Mouse (Mus musculus): ENCODE data around the gene Lrrc14b.

The Lrrc14b gene

GRCm38 (mm10) chr13:74363859-74364235 is at the start of gene Lrrc14b:
Gene Lrrc14b (minus strand): TSS chr13:74364005.
- no peak for DNase-seq (ENCODE audit: low spot score in 2 of 2)

DNA sequence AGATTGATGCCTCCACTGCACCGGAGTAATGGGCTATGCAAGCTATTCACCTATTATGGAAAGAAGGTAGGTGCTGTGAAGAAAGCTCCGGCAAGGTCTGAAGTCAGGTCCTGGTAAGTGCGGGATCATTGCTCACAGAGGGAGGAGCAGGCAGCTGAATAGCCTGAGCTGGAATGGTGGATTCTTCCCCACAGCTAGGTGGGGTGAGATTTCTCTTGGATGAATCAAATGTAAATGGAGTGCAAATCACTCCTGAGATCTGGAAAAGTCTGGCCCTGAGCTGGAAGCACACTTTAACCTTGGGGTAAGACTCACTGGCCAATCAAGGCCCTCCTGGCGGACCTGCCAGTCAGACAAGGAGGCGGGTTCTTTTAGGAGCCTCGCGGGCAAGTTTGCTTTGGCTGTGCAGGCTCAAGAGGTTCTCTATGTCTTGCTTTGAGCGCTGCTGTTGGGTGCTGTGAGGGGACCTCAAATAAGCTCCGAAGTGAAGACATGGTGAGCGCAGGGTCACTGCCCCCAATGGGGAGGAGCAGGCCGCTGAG is 35.6 kb upstream of the Lrrc14b start, which contains the start of gene Ftl1-ps1:
Ftl1-ps1 (plus strand) TSS at position 397 of the 542 bp plus-strand sequence.
- DNase-seq (ENCODE audit: low spot score in 2 of 2): no peak

- no peak for DNase-seq (ENCODE audit: low spot score in 2 of 2)
These were observed 27.4 kb upstream of the Lrrc14b start for GRCm38 (mm10) chr13:74391156-74391555.

- DNase-seq (ENCODE audit: low spot score in 2 of 2): peak; percentile 48 to 51
These were observed 26.7 kb upstream of the Lrrc14b start, which contains the start of gene Zfp72 for GRCm38 (mm10) chr13:74390371-74390990. Gene Zfp72 (minus strand): TSS chr13:74390836.

DNA sequence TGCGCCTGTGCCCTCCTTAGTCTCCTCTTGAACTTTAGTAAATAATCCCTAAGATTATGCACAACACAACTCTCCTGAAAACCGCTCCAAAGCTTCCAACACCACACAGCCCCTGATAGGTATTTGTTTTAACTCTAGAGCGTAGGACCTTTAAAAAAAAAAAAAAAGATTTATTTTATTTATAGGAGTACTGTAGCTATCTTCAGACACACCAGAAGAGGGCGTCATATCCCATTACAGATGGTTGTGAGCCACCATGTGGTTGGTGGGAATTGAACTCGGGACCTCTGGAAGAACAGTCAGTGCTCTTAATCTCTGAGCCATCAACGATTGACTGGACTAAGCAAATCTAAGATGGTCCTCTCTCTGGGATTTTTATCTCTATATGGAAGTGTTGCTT is 25.9 kb upstream of the Lrrc14b start:
- no peak for DNase-seq (ENCODE audit: low spot score in 2 of 2)

GRCm38 (mm10) chr13:74382289-74382688 is 18.5 kb upstream of the Lrrc14b start:
- DNase-seq (ENCODE audit: low spot score in 2 of 2): no peak

DNA sequence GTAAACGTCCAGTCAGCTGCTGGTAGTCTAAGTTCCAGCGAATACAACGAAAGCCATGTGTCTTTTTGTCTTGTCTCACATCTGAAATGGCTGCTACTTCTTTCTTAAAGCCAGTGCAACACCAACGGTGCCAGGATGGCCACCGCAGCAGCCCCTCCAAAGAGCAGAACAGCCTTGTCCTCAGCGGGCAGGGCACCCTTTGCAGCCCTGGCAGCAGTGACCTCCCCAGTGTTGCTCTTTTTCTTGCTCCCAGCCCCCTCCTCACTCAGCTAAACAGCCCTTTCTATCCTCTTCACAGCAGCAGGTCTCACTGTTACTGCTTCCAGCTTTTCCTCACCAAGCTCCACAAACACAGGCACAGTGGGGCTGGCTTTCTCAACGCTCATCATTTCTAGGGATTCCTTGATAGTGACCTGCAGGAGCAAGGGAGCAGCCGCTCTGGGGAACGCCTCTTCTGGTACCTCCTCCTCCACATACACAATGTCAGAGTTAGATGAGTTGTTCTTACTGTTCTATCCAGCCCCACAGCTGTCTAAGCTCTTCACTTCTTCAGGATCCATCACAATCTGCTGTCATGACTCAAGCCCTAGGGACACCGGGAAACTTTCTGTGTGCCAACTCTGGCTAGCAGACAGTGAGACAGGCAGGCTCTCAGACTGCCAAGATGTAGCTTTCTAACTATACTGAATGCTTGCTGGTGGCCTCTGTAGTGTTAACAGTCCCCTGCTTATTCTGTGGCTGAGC is 17.9 kb upstream of the Lrrc14b start:
- DNase-seq (ENCODE audit: low spot score in 2 of 2): no peak

DNA sequence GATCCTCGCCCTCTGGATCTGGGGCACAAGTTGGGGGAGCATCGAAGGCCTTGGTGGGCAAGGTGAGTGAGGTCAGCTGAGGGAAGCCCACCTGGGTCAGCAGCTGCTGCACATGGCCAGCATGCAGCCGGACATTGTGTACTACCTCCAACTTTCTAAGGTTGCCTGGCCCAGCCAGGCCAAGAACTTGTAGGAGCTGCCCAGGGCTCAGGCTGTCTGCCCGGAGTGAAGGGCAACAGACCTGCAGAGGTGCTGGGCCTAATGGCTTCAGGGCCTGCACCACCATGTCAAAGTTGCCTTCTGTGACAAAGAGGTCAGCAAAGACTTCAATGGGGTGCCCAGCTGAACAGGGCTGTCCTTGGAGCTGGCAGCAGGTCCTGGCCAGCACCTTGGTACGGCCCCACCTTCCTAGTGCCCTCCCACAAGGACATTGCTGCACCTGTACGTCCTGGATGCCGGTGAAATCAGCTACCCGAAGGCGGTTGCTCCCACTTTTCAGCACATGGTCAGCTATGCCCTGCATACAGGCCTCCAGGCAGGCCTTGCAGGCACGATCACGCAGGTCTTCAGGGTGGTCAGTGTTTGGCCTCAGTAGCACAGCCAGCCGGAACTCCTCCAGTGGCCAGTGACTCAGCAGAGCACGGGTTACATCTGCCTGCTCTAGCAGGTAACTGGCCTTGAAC is 488 bp downstream of the Lrrc14b start:
- no peak for DNase-seq (ENCODE audit: low spot score in 2 of 2)

DNA sequence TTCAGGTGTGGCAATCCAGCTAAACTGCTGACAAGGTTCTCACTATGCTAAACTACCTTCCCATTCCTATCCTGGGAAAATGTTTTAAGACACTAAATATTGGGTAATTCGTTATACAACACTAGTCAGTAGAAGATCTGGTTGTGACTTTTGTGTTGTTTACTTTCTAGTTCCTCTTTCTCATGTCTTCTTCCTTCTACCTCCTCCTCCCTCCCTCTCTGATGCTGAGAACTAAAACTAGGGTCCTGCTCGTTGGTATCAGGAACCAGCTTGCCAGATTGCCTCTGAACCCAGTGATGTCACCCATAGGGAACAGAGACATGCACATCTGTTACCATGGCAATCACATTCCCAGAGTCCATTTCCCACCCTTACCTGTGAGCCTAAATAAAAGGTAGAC is 1.6 kb downstream of the Lrrc14b start:
- DNase-seq (ENCODE audit: low spot score in 2 of 2): no peak

GRCm38 (mm10) chr13:74356491-74356890 is 7.3 kb downstream of the Lrrc14b start:
- no peak for DNase-seq (ENCODE audit: low spot score in 2 of 2)

DNA sequence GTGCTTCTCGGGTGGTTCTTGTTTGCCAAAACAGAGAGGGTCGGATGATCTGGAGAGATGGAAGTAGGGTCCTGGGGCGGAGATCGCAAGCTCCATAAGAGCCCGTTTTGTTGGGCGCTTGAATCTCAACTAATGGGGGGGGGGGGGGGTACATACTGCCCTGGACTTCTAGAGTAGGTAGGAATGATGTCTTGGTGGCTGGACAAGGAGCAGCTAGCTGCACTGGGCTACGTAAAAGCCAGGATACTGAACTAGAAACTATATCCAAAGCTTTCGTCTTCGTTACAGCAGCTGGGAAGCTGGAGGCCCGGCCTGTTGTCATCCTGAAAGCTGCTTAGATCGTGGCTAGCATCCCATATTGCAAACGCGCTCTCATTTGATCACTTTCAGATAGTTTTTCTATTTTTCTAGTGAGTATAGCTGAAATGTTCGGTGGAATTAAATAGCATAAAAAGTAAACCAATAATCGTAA is 13.3 kb downstream of the Lrrc14b start:
- no peak for DNase-seq (ENCODE audit: low spot score in 2 of 2)

DNA sequence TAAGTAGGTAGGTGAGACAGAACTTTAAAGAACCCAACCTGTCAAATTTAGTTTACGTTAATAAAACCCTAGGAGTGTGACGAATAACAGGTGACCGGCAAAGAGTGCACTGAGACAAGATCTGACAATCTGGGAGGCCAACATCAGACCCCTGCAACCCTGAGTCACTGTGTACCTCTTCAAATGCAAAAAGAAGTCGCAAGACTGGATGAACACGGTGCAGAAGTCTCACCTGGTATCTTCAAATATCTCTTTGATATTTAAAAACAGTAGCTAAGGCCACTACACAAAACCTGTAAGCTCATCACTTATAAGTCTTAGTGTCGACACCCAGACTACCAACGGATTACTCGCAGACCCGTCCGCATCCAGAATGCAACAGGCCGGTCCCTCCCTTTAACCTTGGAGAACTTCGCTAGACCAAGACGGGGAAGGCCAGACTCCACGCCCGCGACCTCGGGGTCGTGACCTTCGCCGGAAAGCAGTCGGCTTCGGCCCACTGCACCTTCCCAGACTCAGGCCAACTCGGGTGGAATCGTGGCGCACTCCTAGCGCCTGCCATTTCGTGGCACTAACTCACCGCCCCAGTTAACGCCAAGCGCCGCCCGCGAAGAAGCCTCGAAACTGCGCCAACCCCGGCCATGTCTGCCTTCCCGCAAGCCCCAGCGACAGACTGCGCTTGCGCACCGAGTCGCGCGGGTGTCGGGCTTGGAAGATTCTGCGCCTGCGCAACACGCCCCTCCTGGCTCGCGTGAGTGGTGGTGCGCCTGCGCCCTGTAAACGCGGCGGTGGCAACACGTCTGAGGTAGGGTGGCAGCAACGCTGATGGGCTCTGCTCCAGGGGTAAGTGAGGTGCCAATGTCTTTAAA is 14.0 kb downstream of the Lrrc14b start, which contains the start of the genes Sdha and Ccdc127:
Sdha (minus strand) TSS at position 715 of the 869 bp plus-strand sequence.
Ccdc127 (plus strand) TSS at position 744 of the 869 bp plus-strand sequence.
- peak; percentile 93 to 95 for DNase-seq (ENCODE audit: low spot score in 2 of 2)

DNA sequence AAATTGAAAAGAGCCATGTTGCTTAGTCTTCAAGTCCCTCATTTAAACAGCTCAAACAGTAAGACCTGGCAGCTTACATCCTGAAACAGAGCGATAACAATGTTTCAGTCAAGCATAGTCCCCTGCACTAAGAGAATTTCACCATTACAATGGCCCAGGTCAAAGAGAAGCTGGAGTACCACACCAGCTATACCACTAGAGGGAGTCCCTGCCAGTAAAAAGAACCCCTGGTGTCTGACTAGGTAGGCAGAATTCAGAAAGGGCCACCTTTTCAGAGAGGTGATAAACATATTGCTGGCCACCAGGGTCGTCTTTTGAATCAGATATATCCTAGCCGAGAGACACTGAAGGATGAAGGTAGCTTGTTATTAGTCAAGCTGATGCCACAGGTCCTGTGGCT is 22.8 kb downstream of the Lrrc14b start:
- DNase-seq (ENCODE audit: low spot score in 2 of 2): peak; percentile 53 to 69

DNA sequence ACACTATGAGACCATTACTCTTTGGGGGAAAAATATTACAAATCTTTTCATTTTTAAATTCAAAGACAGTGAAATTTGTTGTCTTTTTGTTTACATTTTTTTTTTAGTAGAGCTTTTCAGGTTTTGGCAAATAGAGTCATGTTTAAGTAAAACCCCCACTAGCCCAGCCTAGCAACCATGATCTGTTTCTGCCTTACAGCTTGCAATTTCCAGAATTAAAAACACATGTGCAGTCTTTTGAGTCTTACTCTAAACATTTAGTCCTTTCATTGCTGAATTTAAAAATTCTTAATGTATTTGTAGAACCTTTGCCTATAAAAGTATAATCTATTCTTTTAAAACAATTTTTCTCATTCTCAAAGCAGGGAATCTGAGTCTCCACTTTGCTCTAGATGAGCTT is 34.5 kb downstream of the Lrrc14b start:
- DNase-seq (ENCODE audit: low spot score in 2 of 2): no peak

DNA sequence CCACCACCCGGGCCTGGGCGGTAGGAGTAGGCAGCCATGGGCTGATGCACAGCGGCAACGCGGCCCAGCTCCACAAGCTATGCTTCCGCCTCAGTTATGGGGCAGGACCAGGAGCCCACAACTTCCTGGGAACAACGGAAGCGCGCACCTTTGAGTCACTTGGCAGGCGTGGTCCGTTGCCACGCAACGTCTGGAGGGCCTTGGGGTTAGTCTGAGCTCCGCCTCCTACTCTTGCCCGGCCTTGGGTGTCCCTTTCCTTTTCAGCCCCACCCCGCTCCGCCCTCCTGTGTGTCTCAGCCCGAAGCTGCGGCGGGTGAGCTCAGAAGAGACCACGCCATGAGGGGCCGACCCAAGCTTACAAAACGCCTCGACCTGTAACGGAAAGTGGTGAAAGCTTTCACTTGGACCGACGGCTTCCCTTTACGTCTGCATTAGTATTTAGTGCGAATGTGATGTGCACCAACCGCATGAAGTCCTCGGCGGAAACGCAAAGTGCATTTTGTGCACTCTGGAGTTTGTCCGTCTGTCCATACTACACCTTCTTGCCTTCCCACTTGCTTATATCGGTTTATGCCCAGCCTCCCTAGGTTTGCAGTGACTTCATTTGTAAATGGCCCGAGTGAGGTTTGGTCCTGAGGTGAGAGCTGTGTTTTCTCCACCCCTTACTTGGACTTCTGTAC is 46.5 kb downstream of the Lrrc14b start, which contains the start of gene Pdcd6:
Pdcd6 (minus strand) TSS at position 411 of the 680 bp plus-strand sequence.
- peak; percentile 84 to 87 for DNase-seq (ENCODE audit: low spot score in 2 of 2)

GRCm38 (mm10) chr13:74316789-74317169 is 47.0 kb downstream of the Lrrc14b start:
- no peak for DNase-seq (ENCODE audit: low spot score in 2 of 2)

DNA sequence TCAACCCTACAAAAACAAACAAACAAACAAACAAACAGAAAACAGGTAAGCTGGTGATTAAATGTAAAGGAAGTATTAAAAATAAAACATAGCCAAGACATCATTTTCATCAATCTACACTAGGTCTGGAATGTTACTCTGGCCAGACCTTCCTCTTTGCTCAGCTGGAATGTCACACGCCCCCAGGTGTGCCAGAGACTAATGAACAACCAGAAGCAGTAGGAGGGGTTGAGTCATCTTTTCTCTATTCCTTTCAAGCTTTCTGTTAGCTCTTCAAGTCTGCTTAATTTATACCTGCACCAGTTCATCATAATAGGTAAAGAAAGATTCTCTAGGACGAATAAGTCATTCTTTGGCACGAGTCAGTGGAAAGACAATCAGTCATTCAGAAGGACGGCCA is 47.4 kb downstream of the Lrrc14b start:
- no peak for DNase-seq (ENCODE audit: low spot score in 2 of 2)

DNA sequence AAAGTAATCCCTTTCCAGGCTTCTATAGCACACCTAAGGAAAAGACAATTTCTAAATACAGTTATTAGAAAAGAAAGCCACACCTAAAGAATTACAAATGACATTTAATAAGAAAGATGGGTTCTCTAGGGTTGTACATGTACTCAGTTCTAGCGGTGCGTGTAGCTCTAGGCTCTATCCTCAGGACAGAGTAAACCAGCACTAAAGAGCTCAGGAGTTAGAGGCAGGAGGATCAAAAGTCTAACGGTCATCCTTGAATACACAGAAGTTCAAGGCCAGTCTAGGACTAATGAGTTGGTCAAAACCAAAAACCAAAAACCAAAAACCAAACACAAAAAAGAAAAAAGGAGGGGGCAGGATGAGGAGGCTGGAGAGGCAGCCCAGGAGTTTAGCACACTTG is 49.2 kb downstream of the Lrrc14b start:
- no peak for DNase-seq (ENCODE audit: low spot score in 2 of 2)

All from natural killer cell, adult 2 months (primary cell).